Mouse (Mus musculus) lung, postnatal 0 days (tissue): ENCODE data around the gene Rsrp1. TPM values are rescaled to one million over a fixed set of nuclear protein-coding genes. Genes with fewer than 3 reads are reported as not detected.

Experiments used
- ATAC-seq: fragments of 200-750 bp; cut with Nextera tagmentation; 2 replicates; pipeline ENCODE4 v1.8.0; 2017; ENCODE audit warnings: moderate library complexity
- DNase-seq: peaks from one replicate; pipeline ENCODE4 v3.0.0-alpha.2; 2016; ENCODE audit warnings: low spot score
- H3K27ac ChIP-seq: fragments of 300-500 bp; sonication (generic); 2 replicates; pipeline ENCODE4 v1.5.1; 2014; ENCODE audit warnings: antibody characterized with exemption, mild to moderate bottlenecking, low read length, mixed read lengths
- H3K27me3 ChIP-seq: fragments of 300-500 bp; sonication (generic); replicated peaks from 2 replicates; pipeline ENCODE4 v1.6.1; 2014; ENCODE audit warnings: low read length, mixed read lengths; ENCODE audit not compliant: insufficient read depth
- H3K36me3 ChIP-seq: fragments of 300-500 bp; sonication (generic); 2 replicates; pipeline ENCODE4 v1.6.1; 2014; ENCODE audit warnings: low read length, mixed read lengths; ENCODE audit not compliant: insufficient read depth
- H3K4me1 ChIP-seq: fragments of 300-500 bp; sonication (generic); 2 replicates; pipeline ENCODE4 v1.6.1; 2014; ENCODE audit warnings: antibody characterized with exemption, low read depth, low read length, mixed read lengths; ENCODE audit not compliant: insufficient read depth
- H3K4me2 ChIP-seq: fragments of 300-500 bp; sonication (generic); replicated peaks from 2 replicates; pipeline ENCODE4 v1.6.1; 2014; ENCODE audit warnings: low read depth, mild to moderate bottlenecking, low read length, moderate library complexity, mixed read lengths
- H3K4me3 ChIP-seq: fragments of 300-500 bp; sonication (generic); 2 replicates; pipeline ENCODE4 v1.5.1; 2014; ENCODE audit warnings: low read depth, low read length
- H3K9ac ChIP-seq: fragments of 300-500 bp; sonication (generic); replicated peaks from 2 replicates; pipeline ENCODE4 v1.6.1; 2014; ENCODE audit warnings: low read depth, mild to moderate bottlenecking
- H3K9me3 ChIP-seq: fragments of 300-500 bp; sonication (generic); 2 replicates; pipeline ENCODE4 v1.6.1; 2016; ENCODE audit warnings: low read length, mixed read lengths
- CTCF ChIP-seq: IDR thresholded peaks from 2 replicates; pipeline ENCODE4 v1.5.1; 2016; ENCODE audit warnings: antibody characterized with exemption, mild to moderate bottlenecking
- EP300 ChIP-seq: IDR thresholded peaks from 2 replicates; pipeline ENCODE4 v1.6.1; 2016; ENCODE audit warnings: antibody characterized with exemption, mild to moderate bottlenecking, control low read depth
- WGBS: fragments of 180-500 bp; shearing (Covaris S2); extraction: QIAGEN DNeasy Blood & Tissue Kit; methylation state at CpG from one replicate; pipeline ENCODE4 v1.1.7; 2014; 5-methylcytosine and 5-hydroxymethylcytosine counted together
- polyA plus RNA-seq: library from polyadenylated mRNA; unstranded; fragments of >200 nt; fragmentation: Nextera tagmentation; extraction: Ambion mirVana; gene quantifications from 2 replicates; pipeline ENCODE4 v1.2.1, GENCODE M21; 2015

Rsrp1 gene
- polyA plus RNA-seq, 1 experiment from 2014 or later: 542 TPM

GRCm38 (mm10) chr4:134930684-134931481, 7.5 kb downstream of the Rsrp1 start, which contains the start of gene Syf2:
Gene Syf2, plus strand, starts transcription at chr4:134930898.
- Histone ChIP-seq H3K27ac (peak within 1 kb of the TSS; percentile 95), H3K9me3 (no peaks in the 10 kb centered on the region), H3K9ac (peak within 1 kb of the TSS; percentile 97), H3K4me3 (peak within 1 kb of the TSS; percentile 96), H3K27me3 (no peaks in the 10 kb centered on the region), H3K36me3 (peaks cover 41% of the 10 kb centered on the region), H3K4me2 (peak within 1 kb of the TSS; percentile 73), H3K4me1 (peaks cover 4% of the 10 kb centered on the region; the same call in 1 of the 2 replicates)
- ATAC-seq (peak; percentile 97), DNase-seq (peak; percentile 98)
- peak; percentile 66 for TF ChIP-seq EP300
- no peak for TF ChIP-seq CTCF
- 2% methylated on average over 66 of the region's 68 CpGs for WGBS

- 41% methylated on average over 17 of the region's 17 CpGs for WGBS
- H3K4me1 ChIP-seq: no peaks in the 10 kb centered on the region
- DNase-seq (peak; percentile 52), ATAC-seq (peak; percentile 54)
- no peaks in the 10 kb centered on the region for H3K27me3 ChIP-seq
- H3K9ac ChIP-seq: no peak overlapping the region
- H3K36me3 ChIP-seq: peaks cover 28% of the 10 kb centered on the region
- no peak for TF ChIP-seq CTCF
- TF ChIP-seq EP300: no peak
- no peak overlapping the region for H3K4me2 ChIP-seq
- H3K4me3 ChIP-seq: no peak overlapping the region
- no peak overlapping the region for H3K27ac ChIP-seq
- H3K9me3 ChIP-seq: no peaks in the 10 kb centered on the region
Observed at GRCm38 (mm10) chr4:134937240-134938176, 14.1 kb downstream of the Rsrp1 start.

DNA sequence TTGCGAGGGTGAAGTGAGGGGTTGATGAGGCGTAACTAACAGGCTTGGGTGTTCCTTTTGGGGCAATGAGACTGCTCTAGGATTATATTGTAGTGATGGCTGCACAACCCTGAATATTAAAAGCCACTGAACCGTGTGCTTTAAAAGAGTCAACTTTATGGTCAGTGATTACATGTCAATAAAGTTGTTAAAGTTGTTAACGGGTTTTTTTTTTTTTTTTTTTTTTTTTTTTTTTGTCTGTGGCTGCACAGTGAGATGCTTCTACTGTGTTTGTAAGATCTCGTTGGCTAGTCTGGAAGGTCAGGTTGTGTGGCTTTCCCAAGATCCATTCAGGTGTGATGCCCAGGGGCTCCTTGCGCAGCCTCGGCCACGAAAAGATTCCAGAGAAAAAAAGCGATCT, 16.5 kb downstream of the Rsrp1 start:
- H3K9me3 ChIP-seq: no peaks in the 10 kb centered on the region
- TF ChIP-seq EP300 (no peak), CTCF (no peak)
- H3K4me3 ChIP-seq: no peak overlapping the region
- no peak for ATAC-seq
- DNase-seq: no peak
- no peak overlapping the region for H3K4me2 ChIP-seq
- H3K36me3 ChIP-seq: peaks cover 15% of the 10 kb centered on the region; the same call in 1 of the 2 replicates
- no peaks in the 10 kb centered on the region for H3K4me1 ChIP-seq
- H3K27ac ChIP-seq: no peak overlapping the region
- no peaks in the 10 kb centered on the region for H3K27me3 ChIP-seq
- no peak overlapping the region for H3K9ac ChIP-seq
- 56% methylated on average over 9 of the region's 9 CpGs for whole genome bisulfite sequencing

GRCm38 (mm10) chr4:134943758-134944538, 20.6 kb downstream of the Rsrp1 start:
- Histone ChIP-seq H3K9me3 (no peaks in the 10 kb centered on the region), H3K27me3 (no peaks in the 10 kb centered on the region), H3K27ac (no peak overlapping the region), H3K36me3 (no peaks in the 10 kb centered on the region), H3K9ac (no peak overlapping the region), H3K4me1 (no peaks in the 10 kb centered on the region), H3K4me3 (no peak overlapping the region), H3K4me2 (no peak overlapping the region)
- ATAC-seq: peak; percentile 80
- WGBS: 33% methylated on average over 27 of the region's 27 CpGs
- peak; percentile 51 for DNase-seq
- TF ChIP-seq CTCF: no peak
- no peak; the same call in 1 of the 2 replicates for TF ChIP-seq EP300

DNA sequence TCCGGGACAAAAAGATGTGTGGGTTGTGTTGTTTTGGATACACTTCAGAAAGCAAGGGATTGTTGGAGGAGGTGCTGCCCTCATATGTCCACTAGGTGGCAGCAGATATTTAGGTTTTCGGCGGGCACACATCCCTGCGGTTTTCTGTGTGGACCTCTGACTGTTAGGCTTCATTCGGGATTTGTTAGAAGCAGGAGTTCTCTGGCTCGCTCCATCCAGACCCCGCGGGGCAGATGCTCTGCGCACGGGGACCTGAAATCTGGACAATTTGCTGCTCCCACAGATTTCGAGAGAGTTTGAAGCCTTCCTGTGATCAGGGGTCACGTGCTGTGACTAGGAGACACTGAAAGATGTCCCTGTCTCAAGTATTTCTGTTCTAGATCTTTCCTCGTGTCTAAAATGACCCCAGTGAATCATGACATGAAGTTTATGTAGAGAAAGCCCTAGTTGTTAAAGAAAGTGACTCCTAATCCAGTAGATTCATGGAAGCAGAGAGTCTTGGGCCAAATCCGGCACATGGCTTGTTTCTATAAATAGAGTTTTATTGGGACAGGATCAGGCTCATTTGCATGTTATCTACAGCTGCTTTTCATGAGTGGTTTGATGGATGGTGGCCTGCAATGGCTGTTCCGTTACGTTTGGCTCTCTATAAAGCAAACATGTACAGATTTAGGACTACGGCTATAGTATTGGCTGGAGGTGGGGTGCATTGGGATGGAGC, 22.8 kb downstream of the Rsrp1 start:
- peak; percentile 48 for ATAC-seq
- no peak overlapping the region for H3K4me3 ChIP-seq
- no peak overlapping the region for H3K9ac ChIP-seq

More for the DNA sequence above, 22.8 kb downstream of the Rsrp1 start:
- H3K27ac ChIP-seq: no peak overlapping the region
- H3K9me3 ChIP-seq: no peaks in the 10 kb centered on the region
- DNase-seq: peak; percentile 86
- 0 out of 2 replicates have a peak overlapping the region, but pooled peaks have one; percentile 22 for H3K4me2 ChIP-seq
- H3K4me1 ChIP-seq: no peaks in the 10 kb centered on the region
- WGBS: 7% methylated on average over 17 of the region's 17 CpGs
- TF ChIP-seq CTCF (peak; percentile 92), EP300 (no peak)
- H3K36me3 ChIP-seq: no peaks in the 10 kb centered on the region
- no peaks in the 10 kb centered on the region for H3K27me3 ChIP-seq
